Mouse (Mus musculus): ENCODE measurements around the gene Csad.

- TF ChIP-seq CTCF (IDR thresholded peaks at IDR 0.05; ENCODE audit: low read depth) (no peak), EP300 (IDR thresholded peaks at IDR 0.05; ENCODE audit: low read depth) (no peak)
Measured at GRCm38 (mm10) chr15:102142914-102143912, 61.3 kb downstream of the Csad start.
